Mouse (Mus musculus) bone marrow, adult 2 months (tissue): ENCODE measurements around the gene Abhd12b. TPM values are rescaled to one million over a fixed set of nuclear protein-coding genes. Genes with fewer than 3 reads are reported as not detected.

Experiments used
- H3K27ac ChIP-seq: fragments of 200-500 bp; 2 replicates; pipeline ENCODE4 v1.5.1; 2012; ENCODE audit warnings: low read depth, mild to moderate bottlenecking, control low read depth, inconsistent platforms, low read length; ENCODE audit not compliant: control insufficient read depth, poor library complexity, insufficient read depth
- H3K4me1 ChIP-seq: fragments of 200-500 bp; 2 replicates; pipeline ENCODE4 v1.6.1; 2011; ENCODE audit warnings: low read length; ENCODE audit not compliant: control insufficient read depth, insufficient read depth
- H3K4me3 ChIP-seq: fragments of 200-500 bp; replicated peaks from 2 replicates; pipeline ENCODE3; 2011; ENCODE audit warnings: mild to moderate bottlenecking, low read depth, low read length, control low read depth; ENCODE audit not compliant: control insufficient read depth
- CTCF ChIP-seq: fragments of 200-500 bp; IDR thresholded peaks from 2 replicates; pipeline ENCODE4 v1.5.1; 2011; ENCODE audit warnings: low read length, control low read depth; ENCODE audit not compliant: control insufficient read depth, insufficient read depth
- POLR2A ChIP-seq: fragments of 200-500 bp; IDR thresholded peaks from 2 replicates; pipeline ENCODE4 v1.6.1; 2011; ENCODE audit warnings: low read depth, mild to moderate bottlenecking, control low read depth, low read length, borderline replicate concordance; ENCODE audit not compliant: control insufficient read depth
- WGBS: fragments of 180-500 bp; shearing (Covaris S2); methylation state at CpG from one replicate; pipeline ENCODE4 v1.1.7; 2018; 5-methylcytosine and 5-hydroxymethylcytosine counted together
- polyA plus RNA-seq: library from polyadenylated mRNA; stranded (reverse); fragments of >200 nt; gene quantifications from 2 replicates; pipeline ENCODE4 v1.2.4, GENCODE M21; 2011; ENCODE audit warnings: low replicate concordance; ENCODE audit not compliant: missing spikeins, insufficient read depth, insufficient read length

The Abhd12b gene
- polyA plus RNA-seq, 1 experiment: 1.6 TPM

DNA sequence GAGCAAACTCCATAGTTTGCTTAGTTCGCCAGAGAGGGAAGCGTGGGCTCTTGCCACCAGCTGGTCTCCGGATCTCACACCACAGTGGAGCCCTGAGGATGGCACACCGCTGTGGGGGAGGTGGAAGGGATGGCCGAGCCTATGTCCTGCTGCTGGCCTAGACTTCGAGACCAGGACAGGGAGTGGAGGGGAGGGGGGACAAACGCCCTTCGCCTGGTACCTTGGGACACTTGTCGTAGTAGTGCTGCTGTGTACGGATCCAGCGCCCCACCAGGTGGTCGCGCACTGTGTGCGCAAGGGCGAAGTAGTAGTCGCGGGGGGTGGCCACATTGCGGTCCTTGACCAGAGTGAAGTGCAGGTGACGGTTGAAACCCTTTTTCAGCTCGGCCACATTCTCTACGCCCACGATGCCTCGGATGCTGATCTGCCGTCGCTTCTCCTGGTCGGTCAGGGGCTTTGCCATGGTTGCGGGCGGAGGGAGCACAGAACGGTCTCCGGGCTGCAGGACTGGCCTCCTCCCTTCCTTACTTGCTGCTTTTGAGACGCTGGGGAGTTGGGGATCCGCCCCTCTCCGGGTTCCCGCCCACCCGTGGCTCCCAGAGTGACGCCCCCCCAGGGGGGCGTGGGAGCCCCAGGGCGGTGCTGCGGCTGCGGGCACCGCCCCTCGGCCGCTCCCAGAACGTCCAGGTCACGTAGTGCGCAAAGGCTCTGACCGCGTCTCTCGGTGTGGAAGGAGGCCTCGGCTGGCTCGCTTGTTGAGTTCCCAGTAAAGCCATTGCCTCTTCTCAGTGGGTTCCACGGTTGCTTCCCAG lies 73.4 kb downstream of the Abhd12b start:
- Histone ChIP-seq H3K4me3 (peak overlapping the region; percentile 95), H3K27ac (peak overlapping the region; percentile 93), H3K4me1 (peaks cover 8% of the 10 kb centered on the region; the same call in 1 of the 2 replicates)
- TF ChIP-seq POLR2A (peak; percentile 98), CTCF (peak; percentile 3; the same call in 1 of the 2 replicates)
- WGBS: 1% methylated on average over 52 of the region's 52 CpGs

DNA sequence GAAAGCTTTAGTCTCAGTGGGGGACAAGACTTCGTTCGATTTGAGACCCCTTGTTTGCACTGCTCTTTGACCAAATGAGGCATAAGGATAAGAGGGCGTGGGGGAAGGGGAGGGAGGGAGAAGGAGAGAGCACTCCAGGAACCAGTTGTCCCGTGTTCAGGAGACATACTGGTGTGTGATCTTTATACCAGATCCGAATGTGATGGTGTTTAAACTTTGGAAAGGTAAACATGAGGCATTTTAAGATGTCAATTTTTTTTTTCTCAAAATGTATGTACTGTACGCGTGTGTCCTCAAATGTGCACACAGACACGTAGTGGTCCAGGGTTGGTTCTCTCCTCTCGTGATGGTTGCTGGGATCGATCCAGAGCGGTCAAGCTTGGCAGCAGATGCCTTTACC lies 74.2 kb downstream of the Abhd12b start:
- no peak for TF ChIP-seq POLR2A
- TF ChIP-seq CTCF: no peak
- H3K4me3 ChIP-seq: no peak overlapping the region
- 80% methylated on average over 11 of the region's 11 CpGs for WGBS
- H3K27ac ChIP-seq: peak overlapping the region; percentile 57; the same call in 1 of the 2 replicates
- H3K4me1 ChIP-seq: peaks cover 8% of the 10 kb centered on the region; the same call in 1 of the 2 replicates

DNA sequence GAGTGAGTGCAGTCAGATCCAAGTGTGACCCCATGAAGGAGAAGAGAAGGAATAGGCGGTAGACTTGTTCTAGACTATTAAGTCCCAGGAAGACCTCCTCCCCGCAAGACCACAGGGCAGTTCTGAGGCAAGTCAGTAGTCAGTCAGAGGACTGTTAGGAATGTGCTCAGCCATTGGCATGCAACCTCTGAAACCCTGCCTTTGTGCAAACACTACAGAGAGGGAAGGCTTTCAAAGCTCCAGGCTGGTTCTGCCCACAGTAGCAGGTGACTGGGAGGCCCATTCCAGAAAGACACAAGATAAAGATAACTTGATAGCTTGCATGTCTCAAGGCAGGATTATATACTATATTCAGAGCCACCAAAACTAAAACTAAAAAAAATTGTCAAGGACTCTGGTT lies 77.4 kb downstream of the Abhd12b start, which contains the start of gene Pygl:
Gene Pygl, minus strand, starts transcription at position 195 of the 400 bp plus-strand sequence.
- WGBS: 79% methylated on average over 2 of the region's 2 CpGs
- H3K4me1 ChIP-seq: peaks cover 8% of the 10 kb centered on the region; the same call in 1 of the 2 replicates
- no peak within 1 kb of the TSS for H3K4me3 ChIP-seq
- TF ChIP-seq CTCF: no peak
- TF ChIP-seq POLR2A: no peak
- H3K27ac ChIP-seq: peak within 1 kb of the TSS; percentile 62

DNA sequence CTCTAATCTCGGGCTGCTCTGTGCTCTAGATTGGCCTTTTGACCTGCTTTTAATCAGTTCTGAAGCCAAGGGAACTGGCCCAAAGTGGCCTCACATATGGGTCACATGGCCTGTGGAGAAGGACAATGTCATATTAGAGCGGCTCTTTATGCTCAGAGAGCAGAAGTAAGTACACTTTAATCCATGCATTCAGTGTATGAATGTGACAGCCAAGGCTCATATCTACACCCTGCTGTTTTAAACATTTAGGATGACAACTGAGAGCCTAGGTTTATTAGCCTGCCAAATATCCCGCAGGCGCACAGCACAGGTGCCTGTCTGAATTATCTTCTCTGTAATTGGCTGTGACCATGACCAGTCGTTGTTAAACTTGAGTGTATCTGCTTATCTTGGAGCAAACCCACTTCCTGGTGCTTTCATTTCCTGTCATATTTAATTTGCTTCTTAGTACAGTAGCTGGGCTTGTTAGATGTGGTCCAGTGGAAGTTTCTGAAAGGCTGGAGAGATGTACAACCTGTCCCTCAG lies 78.1 kb downstream of the Abhd12b start:
- Histone ChIP-seq H3K4me3 (no peak overlapping the region), H3K27ac (peak overlapping the region; percentile 62), H3K4me1 (peaks cover 8% of the 10 kb centered on the region; the same call in 1 of the 2 replicates)
- no peak for TF ChIP-seq CTCF
- TF ChIP-seq POLR2A: no peak
- WGBS: 8% methylated on average over 5 of the region's 5 CpGs

Other genes starting within 250 kb of the Abhd12b start
- 22.9 and 28.9 TPM in 2 replicates for gene Sav1, start 167.1 kb upstream of the Abhd12b start, polyA plus RNA-seq
- gene Nin, start 40.4 kb upstream of the Abhd12b start, polyA plus RNA-seq: 19.3 and 28.5 TPM in 2 replicates
- 54.4 and 101 TPM in 2 replicates for gene Pygl, start 77.3 kb downstream of the Abhd12b start, polyA plus RNA-seq
- gene Trim9, start 193.5 kb downstream of the Abhd12b start, polyA plus RNA-seq: 0.22 TPM in 1 of 2 replicates, not detected in the other